Mouse (Mus musculus) olfactory bulb, adult 2 months (tissue): ENCODE results near the gene Rsu1. TPM values are rescaled to one million over a fixed set of nuclear protein-coding genes. Genes with fewer than 3 reads are reported as not detected.

Experiments
- H3K27ac ChIP-seq: fragments of 200-500 bp; 2 replicates; pipeline ENCODE4 v1.5.1; 2012; ENCODE audit warnings: low read depth, low read length; ENCODE audit not compliant: insufficient read depth
- H3K4me1 ChIP-seq: fragments of 200-500 bp; 2 replicates; pipeline ENCODE4 v1.6.1; 2012; ENCODE audit warnings: low read length; ENCODE audit not compliant: control insufficient read depth, insufficient read depth
- H3K4me3 ChIP-seq: fragments of 200-500 bp; 2 replicates; pipeline ENCODE4 v1.5.1; 2012; ENCODE audit warnings: mild to moderate bottlenecking, low read depth, low read length, moderate library complexity; ENCODE audit not compliant: insufficient read depth
- CTCF ChIP-seq: fragments of 200-500 bp; IDR thresholded peaks from 2 replicates; pipeline ENCODE4 v1.5.1; 2012; ENCODE audit warnings: low read depth, mild to moderate bottlenecking, low read length, moderate library complexity; ENCODE audit not compliant: insufficient read depth
- POLR2A ChIP-seq: fragments of 200-500 bp; IDR thresholded peaks from 2 replicates; pipeline ENCODE4 v1.6.1; 2012; ENCODE audit warnings: mild to moderate bottlenecking, low read depth, low read length, moderate library complexity; ENCODE audit not compliant: insufficient read depth
- WGBS: fragments of 180-500 bp; shearing (Covaris S2); methylation state at CpG from one replicate; pipeline ENCODE4 v1.1.7; 2018; 5-methylcytosine and 5-hydroxymethylcytosine counted together
- polyA plus RNA-seq: library from polyadenylated mRNA; stranded (reverse); fragments of >200 nt; gene quantifications from 2 replicates; pipeline ENCODE4 v1.2.4, GENCODE M21; 2012; ENCODE audit warnings: low replicate concordance; ENCODE audit not compliant: missing spikeins, insufficient read depth, insufficient read length

Gene Rsu1
- polyA plus RNA-seq, 1 experiment: not detected

DNA sequence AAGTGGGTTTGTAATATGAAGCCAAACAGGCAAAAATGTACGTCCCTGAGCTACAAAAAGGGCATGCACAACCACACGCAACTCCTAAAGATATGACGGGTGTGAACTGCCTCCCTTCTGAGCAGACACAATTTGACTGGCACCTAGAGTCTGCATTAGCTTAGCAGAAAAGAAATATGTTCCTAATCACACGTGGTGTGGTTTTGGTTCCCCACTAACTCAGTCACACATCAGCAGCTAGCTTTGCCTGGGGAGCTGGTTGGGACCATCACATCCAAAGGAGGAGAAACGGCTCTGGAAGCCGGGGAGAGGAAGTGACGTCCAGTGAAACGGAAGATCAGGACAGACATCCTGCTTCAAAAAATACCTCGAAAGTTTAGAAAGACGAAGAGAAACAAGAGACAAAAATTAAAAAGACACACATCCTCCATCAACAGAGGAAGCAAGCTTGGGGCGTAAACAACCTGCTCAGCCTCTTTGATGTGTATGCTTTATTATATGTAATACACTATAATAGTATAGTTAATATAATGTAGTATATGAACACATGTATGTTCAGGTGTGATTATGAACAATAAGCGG, 37.9 kb downstream of the Rsu1 start:
- no peak for TF ChIP-seq POLR2A
- no peak overlapping the region for H3K4me3 ChIP-seq
- H3K4me1 ChIP-seq: peaks cover 3% of the 10 kb centered on the region
- 90% methylated on average over 12 of the region's 12 CpGs for WGBS
- H3K27ac ChIP-seq: no peak overlapping the region

GRCm38 (mm10) chr2:13232305-13232704, 38.9 kb downstream of the Rsu1 start:
- 87% methylated on average over 6 of the region's 6 CpGs for WGBS
- TF ChIP-seq POLR2A (no peak), CTCF (no peak)
- Histone ChIP-seq H3K4me1 (peaks cover 3% of the 10 kb centered on the region), H3K4me3 (no peak overlapping the region), H3K27ac (no peak overlapping the region)

DNA sequence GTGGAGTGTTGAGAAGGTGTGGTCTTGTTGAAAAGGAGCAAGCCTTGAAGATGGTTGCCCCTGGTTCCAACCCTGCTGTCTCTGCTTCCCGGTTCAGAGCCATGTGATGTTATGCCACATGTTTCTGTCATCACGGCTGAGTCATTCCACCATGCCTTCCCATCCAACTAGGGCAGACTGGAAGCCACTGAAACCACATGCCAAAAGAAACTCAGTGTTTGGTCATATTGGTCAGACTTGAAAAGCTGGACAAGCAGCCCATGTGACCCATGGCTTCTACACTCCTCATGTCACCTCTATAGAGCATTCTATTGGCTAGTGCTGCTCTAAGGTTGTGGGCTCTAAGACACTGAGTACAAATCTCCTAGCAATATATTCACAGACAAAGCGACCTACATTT, 41.5 kb downstream of the Rsu1 start:
- no peak for TF ChIP-seq POLR2A
- TF ChIP-seq CTCF: no peak
- Histone ChIP-seq H3K4me3 (no peak overlapping the region), H3K4me1 (no peaks in the 10 kb centered on the region), H3K27ac (no peak overlapping the region)
- 95% methylated on average over 3 of the region's 3 CpGs for WGBS

GRCm38 (mm10) chr2:13226031-13226430, 45.2 kb downstream of the Rsu1 start:
- WGBS: 81% methylated on average over 4 of the region's 4 CpGs
- H3K4me3 ChIP-seq: no peak overlapping the region

GRCm38 (mm10) chr2:13224546-13224945, 46.7 kb downstream of the Rsu1 start:
- 93% methylated on average over 3 of the region's 3 CpGs for WGBS
- no peak overlapping the region for H3K27ac ChIP-seq
- H3K4me1 ChIP-seq: no peaks in the 10 kb centered on the region
- no peak overlapping the region for H3K4me3 ChIP-seq
- TF ChIP-seq POLR2A (no peak), CTCF (no peak)

More at GRCm38 (mm10) chr2:13226031-13226430, 45.2 kb downstream of the Rsu1 start:
- Histone ChIP-seq H3K4me1 (no peaks in the 10 kb centered on the region), H3K27ac (no peak overlapping the region)
- TF ChIP-seq POLR2A (no peak), CTCF (no peak)

GRCm38 (mm10) chr2:13223451-13223850, 47.8 kb downstream of the Rsu1 start:
- Histone ChIP-seq H3K4me3 (no peak overlapping the region), H3K27ac (no peak overlapping the region), H3K4me1 (no peaks in the 10 kb centered on the region)
- WGBS: 95% methylated on average over 4 of the region's 4 CpGs
- TF ChIP-seq POLR2A: no peak
- TF ChIP-seq CTCF: no peak

DNA sequence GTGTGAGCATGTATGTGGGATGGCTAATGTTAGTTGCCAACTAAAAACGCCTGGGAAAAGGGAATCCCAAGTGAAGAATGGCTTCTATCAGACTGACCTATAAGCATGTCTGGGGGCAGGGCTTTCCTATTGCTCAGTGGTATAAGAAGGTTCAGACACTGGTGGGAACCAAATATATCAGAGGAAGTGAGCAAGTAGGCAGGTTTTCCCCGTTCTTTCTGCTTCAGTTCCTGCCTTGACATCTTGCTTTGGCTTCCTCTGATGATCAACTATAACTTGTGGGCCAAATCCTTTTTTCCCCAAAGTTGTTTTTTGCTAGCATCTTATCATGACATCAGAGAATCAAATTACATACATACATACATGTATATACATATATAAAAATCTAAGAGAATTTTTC, 51.1 kb downstream of the Rsu1 start:
- no peak for TF ChIP-seq POLR2A
- TF ChIP-seq CTCF: no peak
- WGBS: 88% methylated on average over 2 of the region's 2 CpGs

DNA sequence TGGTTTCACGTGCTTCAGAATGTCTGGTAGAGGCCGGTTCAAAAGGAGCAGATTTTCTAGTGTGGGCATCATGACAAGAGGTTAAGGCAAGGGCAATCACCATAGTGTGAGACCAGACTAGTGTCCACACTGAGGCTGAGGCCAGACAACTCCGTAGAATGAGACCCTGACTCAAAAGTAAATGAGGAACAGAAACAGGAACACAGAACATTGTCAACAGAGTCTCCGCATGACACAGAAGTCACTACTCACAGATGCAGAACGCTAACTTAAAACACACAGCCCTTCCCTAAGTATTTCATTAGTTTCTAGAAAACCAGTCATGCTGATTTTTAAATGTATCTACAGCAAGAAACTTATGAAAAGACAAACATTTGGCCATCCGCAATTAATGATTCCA, 53.1 kb downstream of the Rsu1 start:
- TF ChIP-seq CTCF: no peak
- no peak overlapping the region for H3K4me3 ChIP-seq
- no peaks in the 10 kb centered on the region for H3K4me1 ChIP-seq
- WGBS: 77% methylated on average over 6 of the region's 6 CpGs
- H3K27ac ChIP-seq: no peak overlapping the region

More for the DNA sequence above, 51.1 kb downstream of the Rsu1 start:
- Histone ChIP-seq H3K27ac (no peak overlapping the region), H3K4me1 (no peaks in the 10 kb centered on the region), H3K4me3 (no peak overlapping the region)

DNA sequence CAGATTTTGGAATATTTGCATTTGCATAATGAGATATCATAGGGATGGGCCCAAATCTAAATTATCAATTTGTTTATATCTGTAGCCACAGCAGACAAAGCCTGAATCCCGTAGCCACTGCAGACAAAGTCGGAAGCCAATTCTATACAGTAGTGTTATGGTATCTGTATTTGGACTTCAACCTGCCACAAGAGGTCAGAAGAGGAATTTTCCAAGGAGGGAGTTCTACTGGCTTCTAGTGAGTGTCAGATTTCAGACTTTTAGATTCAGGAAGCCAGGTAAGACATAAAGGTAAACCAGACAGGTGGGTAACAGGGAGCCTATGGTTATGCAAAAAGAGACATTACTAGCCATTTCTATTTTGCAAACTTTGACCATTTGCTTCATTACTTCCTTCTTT, 64.4 kb downstream of the Rsu1 start:
- Histone ChIP-seq H3K4me1 (no peaks in the 10 kb centered on the region), H3K4me3 (no peak overlapping the region), H3K27ac (no peak overlapping the region)
- 94% methylated on average over 2 of the region's 2 CpGs for WGBS
- TF ChIP-seq POLR2A: no peak
- TF ChIP-seq CTCF: no peak

GRCm38 (mm10) chr2:13206367-13206766, 64.8 kb downstream of the Rsu1 start:
- TF ChIP-seq CTCF (no peak), POLR2A (no peak)
- H3K4me1 ChIP-seq: no peaks in the 10 kb centered on the region
- no peak overlapping the region for H3K27ac ChIP-seq
- 85% methylated on average over 8 of the region's 8 CpGs for WGBS
- no peak overlapping the region for H3K4me3 ChIP-seq
